Mouse (Mus musculus): ENCODE measurements around the gene Rnf8. TPM values are rescaled to one million over a fixed set of nuclear protein-coding genes. Genes with fewer than 3 reads are reported as not detected.
A peak's percentile ranks its signal among the peaks of the same experiment; 100 is the strongest.

Rnf8 gene
- polyA plus RNA-seq, 1 experiment from 2014 or later, result 63.7 TPM

DNA sequence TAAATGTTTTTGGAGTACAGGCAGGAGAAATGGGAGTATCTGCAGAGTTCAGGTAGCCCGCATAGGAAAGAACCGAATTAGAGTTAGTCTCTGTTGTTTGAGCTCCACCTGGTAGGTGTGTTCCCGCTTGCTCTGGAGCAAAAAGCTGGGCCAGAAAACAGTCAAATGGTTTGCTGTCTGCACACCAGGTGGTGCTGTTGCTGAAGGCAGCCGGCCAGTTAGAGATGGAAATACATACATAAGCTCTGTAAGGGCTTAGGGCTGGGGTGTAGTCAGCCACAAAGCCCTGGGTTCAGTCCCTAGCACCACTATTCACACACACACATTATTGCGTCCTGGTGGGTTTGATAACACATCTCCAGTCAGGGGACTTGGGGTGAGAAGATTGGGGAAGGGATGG, 21.5 kb downstream of the Rnf8 start:
- Histone ChIP-seq H3K9me3 (replicated peaks; ENCODE audit: control insufficient read depth, low read length) (no peaks in the 10 kb centered on the region), H3K9ac (ENCODE audit: low read length) (no peak overlapping the region), H3K4me3 (replicated peaks; ENCODE audit: low read length) (no peak overlapping the region), H3K36me3 (ENCODE audit: control insufficient read depth, insufficient read depth, low read length) (peaks cover 21% of the 10 kb centered on the region), H3K4me1 (ENCODE audit: control insufficient read depth, insufficient read depth, low read length) (no peaks in the 10 kb centered on the region), H3K27me3 (ENCODE audit: control insufficient read depth, insufficient read depth, low read length) (no peaks in the 10 kb centered on the region), H3K4me2 (ENCODE audit: low read depth, low read length) (no peak overlapping the region), H3K27ac (ENCODE audit: low read length) (no peak overlapping the region)
- no peak for ATAC-seq (ENCODE audit: insufficient read depth, low FRiP score)
- 70% methylated on average over 5 of the region's 5 CpGs for WGBS

DNA sequence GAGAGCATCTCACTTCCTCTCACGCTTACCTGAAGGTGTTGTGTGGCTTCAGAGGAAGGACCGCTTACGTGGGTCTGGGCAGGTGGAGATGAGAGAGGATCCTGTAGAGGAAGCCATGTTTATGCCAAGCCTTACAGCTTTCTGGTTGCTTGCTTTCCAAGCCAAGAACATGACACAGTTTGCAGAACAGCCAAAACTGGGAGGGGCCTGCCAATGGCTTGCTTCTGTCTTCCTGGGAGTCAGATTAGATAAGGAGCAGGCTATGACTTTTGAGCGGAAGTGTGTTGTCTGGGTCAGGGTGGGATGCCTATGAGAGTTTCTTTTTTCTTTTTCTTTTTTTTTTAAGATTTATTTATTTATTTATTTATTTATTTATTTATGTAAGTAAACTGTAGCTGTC, 22.8 kb downstream of the Rnf8 start:
- Histone ChIP-seq H3K27ac (ENCODE audit: low read length) (no peak overlapping the region), H3K36me3 (ENCODE audit: control insufficient read depth, insufficient read depth, low read length) (peaks cover 21% of the 10 kb centered on the region; the same call in 1 of the 2 replicates), H3K9ac (ENCODE audit: low read length) (no peak overlapping the region), H3K9me3 (replicated peaks; ENCODE audit: control insufficient read depth, low read length) (no peaks in the 10 kb centered on the region), H3K4me1 (ENCODE audit: control insufficient read depth, insufficient read depth, low read length) (no peaks in the 10 kb centered on the region), H3K27me3 (ENCODE audit: control insufficient read depth, insufficient read depth, low read length) (no peaks in the 10 kb centered on the region), H3K4me3 (replicated peaks; ENCODE audit: low read length) (no peak overlapping the region), H3K4me2 (ENCODE audit: low read depth, low read length) (no peak overlapping the region)
- ATAC-seq (ENCODE audit: insufficient read depth, low FRiP score), result no peak
- 87% methylated on average over 4 of the region's 4 CpGs for WGBS

DNA sequence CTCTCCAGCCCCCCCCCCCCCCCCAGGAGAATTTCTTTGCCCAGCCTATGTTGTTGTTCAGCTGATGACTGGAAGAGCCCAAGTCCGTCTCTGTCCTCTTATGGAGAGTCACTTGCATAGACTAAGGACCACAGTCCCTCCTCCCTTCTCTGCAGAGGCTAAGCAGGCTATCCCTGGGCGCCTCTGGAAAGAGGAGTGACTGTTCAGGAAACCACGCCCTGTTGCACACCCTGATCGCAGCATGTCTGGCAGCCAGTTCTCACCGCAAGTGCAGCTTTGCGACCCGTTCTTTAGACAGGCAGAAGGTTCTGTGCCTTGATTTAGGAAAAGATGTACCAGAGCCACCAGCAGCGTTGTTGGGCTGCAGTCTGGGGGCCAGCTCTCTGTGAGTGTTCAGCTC, 23.3 kb downstream of the Rnf8 start:
- Histone ChIP-seq H3K27me3 (ENCODE audit: control insufficient read depth, insufficient read depth, low read length) (no peaks in the 10 kb centered on the region), H3K4me1 (ENCODE audit: control insufficient read depth, insufficient read depth, low read length) (no peaks in the 10 kb centered on the region), H3K9me3 (replicated peaks; ENCODE audit: control insufficient read depth, low read length) (no peaks in the 10 kb centered on the region), H3K4me3 (replicated peaks; ENCODE audit: low read length) (no peak overlapping the region), H3K36me3 (ENCODE audit: control insufficient read depth, insufficient read depth, low read length) (peaks cover 21% of the 10 kb centered on the region; the same call in 1 of the 2 replicates), H3K27ac (ENCODE audit: low read length) (no peak overlapping the region), H3K4me2 (ENCODE audit: low read depth, low read length) (no peak overlapping the region), H3K9ac (ENCODE audit: low read length) (no peak overlapping the region)
- 72% methylated on average over 8 of the region's 8 CpGs for WGBS
- ATAC-seq (ENCODE audit: insufficient read depth, low FRiP score), result no peak; the same call in 1 of the 2 replicates

DNA sequence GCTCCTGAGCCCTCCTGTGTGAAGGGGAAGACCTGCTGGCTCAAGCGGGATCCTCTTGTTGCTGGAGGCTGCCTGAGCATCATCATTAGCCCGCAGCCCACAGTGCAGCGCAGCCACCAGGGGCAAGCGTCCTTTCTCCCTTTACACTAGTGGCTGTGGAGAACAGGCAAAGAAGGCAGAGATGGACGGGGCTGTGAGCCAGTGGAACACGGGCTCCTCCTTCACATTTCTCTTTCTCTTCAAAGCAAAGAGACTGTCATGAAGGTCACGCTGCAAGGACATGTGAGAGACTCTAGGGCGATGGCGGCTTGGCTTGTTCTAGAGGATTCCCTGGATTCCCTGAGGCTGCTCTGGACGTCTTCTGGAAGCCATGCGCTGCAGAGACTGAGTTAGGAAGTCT, 26.4 kb downstream of the Rnf8 start:
- Histone ChIP-seq H3K27ac (ENCODE audit: low read length) (no peak overlapping the region), H3K27me3 (ENCODE audit: control insufficient read depth, insufficient read depth, low read length) (no peaks in the 10 kb centered on the region), H3K9me3 (replicated peaks; ENCODE audit: control insufficient read depth, low read length) (no peaks in the 10 kb centered on the region), H3K9ac (ENCODE audit: low read length) (no peak overlapping the region), H3K4me3 (replicated peaks; ENCODE audit: low read length) (no peak overlapping the region), H3K4me2 (ENCODE audit: low read depth, low read length) (no peak overlapping the region), H3K4me1 (ENCODE audit: control insufficient read depth, insufficient read depth, low read length) (no peaks in the 10 kb centered on the region), H3K36me3 (ENCODE audit: control insufficient read depth, insufficient read depth, low read length) (peaks cover 21% of the 10 kb centered on the region; the same call in 1 of the 2 replicates)
- ATAC-seq (ENCODE audit: insufficient read depth, low FRiP score), result no peak
- 95% methylated on average over 11 of the region's 11 CpGs for WGBS

DNA sequence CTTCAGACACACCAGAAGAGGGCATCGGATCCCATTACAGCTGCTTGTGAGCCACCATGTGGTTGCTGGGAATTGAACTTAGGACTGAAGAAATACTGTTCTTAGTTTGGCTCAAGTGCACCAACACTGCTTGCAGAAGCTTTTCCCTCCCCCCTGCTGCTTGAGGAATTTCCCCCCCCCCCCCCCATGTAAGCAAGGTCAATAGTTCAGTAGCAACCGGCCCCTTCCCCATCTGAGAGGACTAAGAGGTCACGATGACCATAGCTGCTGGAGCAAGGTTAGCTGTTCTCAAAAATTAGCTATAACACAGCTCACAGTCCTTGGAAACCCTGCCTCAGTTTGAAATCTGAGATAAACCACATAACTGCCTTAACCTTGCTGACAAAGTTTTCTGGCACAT, 27.6 kb downstream of the Rnf8 start:
- no peak for ATAC-seq (ENCODE audit: insufficient read depth, low FRiP score)
- H3K9me3 ChIP-seq (replicated peaks; ENCODE audit: control insufficient read depth, low read length), result no peaks in the 10 kb centered on the region
- 55% methylated on average over 3 of the region's 3 CpGs for WGBS

DNA sequence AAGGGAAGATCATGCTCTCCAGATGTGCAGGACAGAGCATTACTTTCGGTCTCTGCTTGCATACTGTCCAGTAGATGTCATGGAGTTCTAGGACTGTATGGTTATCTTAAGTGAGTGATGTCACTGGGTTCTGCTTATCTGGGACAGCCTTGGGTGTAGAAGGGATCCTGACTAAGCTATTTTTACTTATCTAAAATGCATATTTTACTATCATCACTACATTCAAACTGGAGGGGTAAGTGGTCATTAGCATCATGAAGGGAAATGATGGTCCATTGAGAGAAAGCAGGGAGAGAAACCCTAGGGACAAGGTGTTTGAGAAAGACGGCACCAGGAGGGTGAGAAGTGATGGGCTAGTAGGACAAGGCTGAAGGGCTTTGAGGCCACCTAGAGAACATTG, 43.7 kb downstream of the Rnf8 start:
- no peak overlapping the region for H3K9ac ChIP-seq (ENCODE audit: low read length)
- no peaks in the 10 kb centered on the region for H3K27me3 ChIP-seq (ENCODE audit: control insufficient read depth, insufficient read depth, low read length)
- no peaks in the 10 kb centered on the region for H3K9me3 ChIP-seq (replicated peaks; ENCODE audit: control insufficient read depth, low read length)
- H3K4me3 ChIP-seq (replicated peaks; ENCODE audit: low read length), result no peak overlapping the region
- H3K36me3 ChIP-seq (ENCODE audit: control insufficient read depth, insufficient read depth, low read length), result no peaks in the 10 kb centered on the region
- WGBS, result 76% methylated on average over 2 of the region's 2 CpGs
- H3K4me2 ChIP-seq (ENCODE audit: low read depth, low read length), result no peak overlapping the region
- peaks cover 7% of the 10 kb centered on the region; the same call in 1 of the 2 replicates for H3K4me1 ChIP-seq (ENCODE audit: control insufficient read depth, insufficient read depth, low read length)
- ATAC-seq (ENCODE audit: insufficient read depth, low FRiP score), result no peak
- no peak overlapping the region for H3K27ac ChIP-seq (ENCODE audit: low read length)

More for the DNA sequence above, 27.6 kb downstream of the Rnf8 start:
- peaks cover 20% of the 10 kb centered on the region for H3K36me3 ChIP-seq (ENCODE audit: control insufficient read depth, insufficient read depth, low read length)
- H3K4me2 ChIP-seq (ENCODE audit: low read depth, low read length), result no peak overlapping the region
- H3K4me3 ChIP-seq (replicated peaks; ENCODE audit: low read length), result no peak overlapping the region
- H3K27me3 ChIP-seq (ENCODE audit: control insufficient read depth, insufficient read depth, low read length), result no peaks in the 10 kb centered on the region
- no peaks in the 10 kb centered on the region for H3K4me1 ChIP-seq (ENCODE audit: control insufficient read depth, insufficient read depth, low read length)
- no peak overlapping the region for H3K27ac ChIP-seq (ENCODE audit: low read length)
- no peak overlapping the region for H3K9ac ChIP-seq (ENCODE audit: low read length)

DNA sequence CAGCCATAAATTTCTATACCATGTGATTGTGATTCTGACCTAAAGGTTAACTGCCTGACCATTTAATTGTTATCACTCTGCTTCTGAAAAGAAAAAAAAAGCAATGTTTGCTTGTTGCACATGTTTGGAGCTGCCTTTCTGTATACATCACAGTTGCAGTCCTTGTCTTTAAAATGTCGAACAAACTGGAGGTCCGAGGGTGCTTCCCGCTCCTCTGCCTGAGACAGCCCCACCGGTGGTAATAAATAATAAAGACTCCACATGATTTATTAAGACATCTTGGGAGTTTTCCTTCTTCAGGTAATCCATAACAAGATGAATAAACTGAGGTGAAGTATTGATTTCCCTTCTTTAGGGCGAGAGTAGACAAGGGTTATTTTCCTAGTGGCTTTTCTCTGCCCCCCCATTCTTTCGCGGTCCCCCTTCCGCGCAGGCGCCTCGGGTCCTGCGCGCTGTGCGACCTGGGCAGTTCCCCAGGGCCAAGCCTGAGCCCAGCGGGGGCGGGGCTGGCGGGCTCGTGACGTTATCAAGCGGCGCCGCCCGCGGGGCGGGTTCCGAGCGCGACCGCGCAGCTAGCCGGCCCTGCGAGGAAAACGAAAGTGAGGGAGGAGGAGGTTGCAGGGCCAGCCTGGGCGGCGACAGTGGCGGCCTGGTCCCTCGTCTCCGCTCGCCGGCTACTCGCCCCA, 45.6 kb downstream of the Rnf8 start, which contains the start of gene Cmtr1:
TSS of gene Cmtr1 (plus strand) at position 520 of the 686 bp plus-strand sequence.
- peak within 1 kb of the TSS; percentile 88 for H3K27ac ChIP-seq (ENCODE audit: low read length)
- H3K4me3 ChIP-seq (replicated peaks; ENCODE audit: low read length), result peak within 1 kb of the TSS; percentile 92
- peak; percentile 99 for ATAC-seq (ENCODE audit: insufficient read depth, low FRiP score)
- H3K36me3 ChIP-seq (ENCODE audit: control insufficient read depth, insufficient read depth, low read length), result no peaks in the 10 kb centered on the region
- no peaks in the 10 kb centered on the region for H3K27me3 ChIP-seq (ENCODE audit: control insufficient read depth, insufficient read depth, low read length)
- H3K9me3 ChIP-seq (replicated peaks; ENCODE audit: control insufficient read depth, low read length), result no peaks in the 10 kb centered on the region
- H3K4me2 ChIP-seq (ENCODE audit: low read depth, low read length), result peak within 1 kb of the TSS; percentile 75
- H3K9ac ChIP-seq (ENCODE audit: low read length), result peak within 1 kb of the TSS; percentile 98
- peaks cover 7% of the 10 kb centered on the region; the same call in 1 of the 2 replicates for H3K4me1 ChIP-seq (ENCODE audit: control insufficient read depth, insufficient read depth, low read length)
- WGBS, result under 1% methylated on average over 41 of the region's 41 CpGs

DNA sequence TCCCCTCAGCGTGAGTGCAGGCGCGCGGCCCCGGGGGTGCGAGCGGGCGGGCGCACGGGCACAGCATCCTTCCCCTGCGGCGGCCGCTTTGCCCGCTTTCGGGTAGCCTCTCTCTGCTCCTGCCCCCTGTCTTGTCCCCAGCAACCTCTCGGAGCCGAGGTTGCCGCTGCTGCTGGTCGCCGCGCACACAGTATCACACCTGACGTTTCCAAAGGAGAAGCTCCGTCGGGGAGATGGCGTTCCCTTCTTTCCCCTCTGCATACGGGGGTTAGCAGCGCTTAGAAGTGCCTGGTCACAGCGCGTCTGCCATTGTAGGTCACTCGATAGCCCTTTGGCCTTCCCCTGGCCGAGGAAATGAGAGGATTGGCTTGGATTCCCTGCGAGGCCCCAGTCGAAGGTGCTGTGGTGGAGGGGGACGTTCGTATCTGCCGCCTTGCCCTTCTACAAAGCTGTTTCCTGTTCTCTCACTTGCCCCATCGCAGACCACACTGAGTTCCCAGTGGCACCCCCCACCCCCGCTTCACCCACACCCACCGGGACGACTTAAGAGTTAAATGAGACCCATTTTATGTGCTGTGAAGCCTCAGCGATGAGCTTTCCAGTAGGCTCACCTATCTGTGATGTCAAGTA, 46.3 kb downstream of the Rnf8 start:
- ATAC-seq (ENCODE audit: insufficient read depth, low FRiP score), result peak; percentile 16; the same call in 1 of the 2 replicates
- Histone ChIP-seq H3K27me3 (ENCODE audit: control insufficient read depth, insufficient read depth, low read length) (no peaks in the 10 kb centered on the region), H3K4me3 (replicated peaks; ENCODE audit: low read length) (peak overlapping the region; percentile 92), H3K9me3 (replicated peaks; ENCODE audit: control insufficient read depth, low read length) (no peaks in the 10 kb centered on the region), H3K4me1 (ENCODE audit: control insufficient read depth, insufficient read depth, low read length) (peaks cover 7% of the 10 kb centered on the region; the same call in 1 of the 2 replicates), H3K9ac (ENCODE audit: low read length) (peak overlapping the region; percentile 98), H3K27ac (ENCODE audit: low read length) (peak overlapping the region; percentile 88), H3K36me3 (ENCODE audit: control insufficient read depth, insufficient read depth, low read length) (no peaks in the 10 kb centered on the region), H3K4me2 (ENCODE audit: low read depth, low read length) (peak overlapping the region; percentile 72)
- under 1% methylated on average over 29 of the region's 41 CpGs for WGBS

DNA sequence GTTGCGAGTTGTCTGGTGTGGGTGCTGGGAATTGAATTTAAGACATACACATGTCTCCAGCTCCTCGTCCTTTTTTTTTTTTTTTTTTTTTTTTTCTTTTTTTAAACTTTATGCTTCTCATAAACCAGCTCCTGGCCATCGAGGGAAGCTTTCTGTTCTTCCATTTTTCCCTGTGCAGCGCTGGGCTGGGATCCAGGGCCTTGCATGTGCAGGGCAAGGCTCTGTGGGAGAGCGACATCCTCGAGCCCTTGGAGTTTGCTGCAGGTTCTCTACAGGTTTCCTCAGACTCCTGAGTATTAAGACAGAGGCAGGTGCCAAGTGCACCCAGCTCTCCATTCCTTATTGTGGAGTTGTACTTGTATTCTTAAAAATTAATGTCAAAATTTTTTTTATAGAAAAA, 47.6 kb downstream of the Rnf8 start:
- ATAC-seq (ENCODE audit: insufficient read depth, low FRiP score), result no peak
- Histone ChIP-seq H3K9me3 (replicated peaks; ENCODE audit: control insufficient read depth, low read length) (no peaks in the 10 kb centered on the region), H3K27me3 (ENCODE audit: control insufficient read depth, insufficient read depth, low read length) (no peaks in the 10 kb centered on the region), H3K27ac (ENCODE audit: low read length) (no peak overlapping the region), H3K9ac (ENCODE audit: low read length) (no peak overlapping the region), H3K4me1 (ENCODE audit: control insufficient read depth, insufficient read depth, low read length) (peaks cover 7% of the 10 kb centered on the region; the same call in 1 of the 2 replicates), H3K4me2 (ENCODE audit: low read depth, low read length) (no peak overlapping the region), H3K36me3 (ENCODE audit: control insufficient read depth, insufficient read depth, low read length) (0 out of 2 replicates have a peak, but pooled peaks cover 6% of the 10 kb centered on the region), H3K4me3 (replicated peaks; ENCODE audit: low read length) (no peak overlapping the region)
- 88% methylated on average over 6 of the region's 6 CpGs for WGBS

All from stomach, embryonic 16.5 days (tissue).